Comparison of ENCODE assay signal across 16 mouse cellular contexts in the genomic region with DNA sequence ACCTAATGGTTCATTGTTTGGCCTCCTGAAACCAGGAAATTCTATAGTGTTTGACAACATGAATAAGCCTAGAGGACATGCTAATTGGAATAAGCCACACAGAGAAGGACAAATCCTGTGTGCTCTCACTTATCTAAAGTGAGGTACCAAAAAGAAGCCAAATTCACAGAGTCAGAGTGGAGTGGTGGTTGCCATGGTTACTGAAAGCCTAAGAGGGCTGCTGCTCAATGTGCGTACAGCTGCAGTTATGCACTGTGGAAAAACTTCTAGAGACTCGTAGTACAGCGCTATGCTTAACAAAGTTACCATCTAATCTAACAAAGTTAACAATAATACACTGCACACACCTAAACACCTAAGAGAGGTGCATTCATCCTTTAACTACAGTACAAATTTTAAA.
DNase-seq lines count a peak whose midpoint lies in the region; ATAC-seq and TF ChIP-seq lines count a peak whose summit lies in the region.
"Had no signal": no experiment of that assay in that cellular context is flagged by ENCODE, and none has a peak within 500 bp of the region (broad histone marks: within the 10 kb centered on the region; RNA-seq: fewer than 3 reads in every experiment).

No protein-coding gene starts in this region.

- intact Hi-C loops in left cerebral cortex, postnatal 25 days (cut with DNase I) = loop anchor here (10.0 kb wide), 1 partner anchor 470 kb away; no protein-coding TSS in a partner anchor

- H3K4me3 ChIP-seq in limb, embryonic 14.5 days (replicated peaks; ENCODE audit: low read length) = no peak overlapping the region
- no peak overlapping the region for H3K4me3 ChIP-seq in limb, embryonic 10.5 days
- H3K4me3 ChIP-seq: heart, adult 2 months; limb, embryonic 13.5 days had no signal

- no peak overlapping the region for H3K27ac ChIP-seq in limb, embryonic 14.5 days (replicated peaks; ENCODE audit: low read depth, low read length)
- no peak overlapping the region for H3K27ac ChIP-seq in limb, embryonic 10.5 days
- H3K27ac ChIP-seq: heart, adult 2 months; limb, embryonic 13.5 days; macrophage; stomach, postnatal 0 days had no signal

- peaks cover 6% of the 10 kb centered on the region; the same call in 1 of the 2 replicates for H3K4me1 ChIP-seq in limb, embryonic 14.5 days (ENCODE audit: control insufficient read depth, insufficient read depth, low read length)
- H3K4me1 ChIP-seq in limb, embryonic 10.5 days = peaks cover 8% of the 10 kb centered on the region

- 55% methylated on average over 3 of the region's 3 CpGs for WGBS in limb, embryonic 14.5 days
- WGBS in limb, embryonic 10.5 days = 84% methylated on average over 3 of the region's 3 CpGs

- TF ChIP-seq POLR2A in limb, embryonic 14.5 days (IDR thresholded peaks at IDR 0.05; ENCODE audit: borderline replicate concordance, extremely low read depth, insufficient read depth, insufficient read length) = no peak
- TF ChIP-seq POLR2A in brain, embryonic 14.5 days (IDR thresholded peaks at IDR 0.05; ENCODE audit: borderline replicate concordance, extremely low read depth, insufficient read depth, insufficient read length, poor library complexity, severe bottlenecking) = no peak

- H3K9me3 ChIP-seq in limb, embryonic 14.5 days (ENCODE audit: control insufficient read depth, low read length) = no peaks in the 10 kb centered on the region
- H3K9me3 ChIP-seq in limb, embryonic 10.5 days (replicated peaks) = no peaks in the 10 kb centered on the region
- H3K9me3 ChIP-seq: limb, embryonic 13.5 days had no signal

- H3K4me2 ChIP-seq in limb, embryonic 14.5 days (replicated peaks; ENCODE audit: low read depth, low read length, severe bottlenecking) = no peak overlapping the region
- H3K4me2 ChIP-seq: limb, embryonic 13.5 days had no signal

- no peaks in the 10 kb centered on the region for H3K36me3 ChIP-seq in limb, embryonic 14.5 days (ENCODE audit: control insufficient read depth, insufficient read depth, low read length)
- H3K36me3 ChIP-seq in limb, embryonic 10.5 days = no peaks in the 10 kb centered on the region
- H3K36me3 ChIP-seq: G1E; limb, embryonic 13.5 days had no signal

- H3K9ac ChIP-seq in limb, embryonic 14.5 days (ENCODE audit: low read depth, low read length, severe bottlenecking) = no peak overlapping the region
- H3K9ac ChIP-seq: limb, embryonic 13.5 days; liver, postnatal 0 days had no signal

- DNase-seq in frontal cortex, postnatal 25 days (ENCODE audit: low spot score in 2 of 2) = no peak
- peak; percentile 32 for DNase-seq in limb, embryonic 14.5 days (ENCODE audit: low spot score)
- no peak for DNase-seq in limb, embryonic 10.5 days (ENCODE audit: low spot score)
- DNase-seq in brain, embryonic 14.5 days (ENCODE audit: low read depth) = peak; percentile 75
- peak; percentile 42 to 83 for DNase-seq in left cerebral cortex, postnatal 25 days (ENCODE audit: low spot score in 2 of 2)
- no peak for DNase-seq in cerebellum, postnatal 4 days (ENCODE audit: low spot score in 2 of 2)
- DNase-seq: adrenal gland, postnatal 14 days; cerebellum, postnatal 25 days; heart, adult 2 months; liver, postnatal 0 days; spleen, adult 18-20 months had no signal

- ATAC-seq in frontal cortex, adult (ENCODE audit: low TSS enrichment) = peak; percentile 96
- ATAC-seq in limb, embryonic 14.5 days (ENCODE audit: low FRiP score, low read depth) = no peak
- ATAC-seq: liver, postnatal 0 days had no signal

- H3K27me3 ChIP-seq in limb, embryonic 14.5 days (ENCODE audit: control insufficient read depth, insufficient read depth, low read length) = no peaks in the 10 kb centered on the region
- H3K27me3 ChIP-seq in limb, embryonic 10.5 days (ENCODE audit: low read depth, poor library complexity, severe bottlenecking) = peaks cover 9% of the 10 kb centered on the region; the same call in 1 of the 2 replicates

- TF ChIP-seq CTCF in brain, embryonic 14.5 days (IDR thresholded peaks at IDR 0.05; ENCODE audit: borderline replicate concordance, extremely low read depth, insufficient read depth, insufficient read length) = no peak

Comparison
In these comparisons a context has a peak if more than half of its experiments do, and no peak if none do; other contexts are left out.
1. DNase-seq: peak in limb, embryonic 14.5 days (single experiment), brain, embryonic 14.5 days (single experiment) and left cerebral cortex, postnatal 25 days (2 of 2); none in frontal cortex, postnatal 25 days (0 of 2), limb, embryonic 10.5 days (single experiment) and cerebellum, postnatal 4 days (0 of 2).